Mouse (Mus musculus): ENCODE data around the gene Lamp1. TPM values are rescaled to one million over a fixed set of nuclear protein-coding genes. Genes with fewer than 3 reads are reported as not detected.

Gene Lamp1
- polyA plus RNA-seq, 1 experiment from 2014 or later, result 295 TPM

- Histone ChIP-seq H3K9me3 (no peaks in the 10 kb centered on the region), H3K4me1 (no peaks in the 10 kb centered on the region), H3K9ac (no peak overlapping the region), H3K4me3 (replicated peaks) (no peak overlapping the region), H3K27me3 (replicated peaks) (no peaks in the 10 kb centered on the region), H3K36me3 (peaks cover 87% of the 10 kb centered on the region), H3K27ac (no peak overlapping the region), H3K4me2 (no peak overlapping the region)
- no peak for ATAC-seq (ENCODE audit: insufficient read depth, low FRiP score, low read depth)
- 92% methylated on average over 5 of the region's 5 CpGs for WGBS
Observed at GRCm38 (mm10) chr8:13141681-13142080, 17.3 kb upstream of the Lamp1 start.

GRCm38 (mm10) chr8:13148476-13148875, 10.5 kb upstream of the Lamp1 start:
- Histone ChIP-seq H3K27ac (no peak overlapping the region), H3K9me3 (no peaks in the 10 kb centered on the region), H3K4me2 (no peak overlapping the region), H3K36me3 (peaks cover 41% of the 10 kb centered on the region), H3K4me1 (no peaks in the 10 kb centered on the region), H3K4me3 (replicated peaks) (no peak overlapping the region), H3K27me3 (replicated peaks) (no peaks in the 10 kb centered on the region), H3K9ac (no peak overlapping the region)
- ATAC-seq (ENCODE audit: insufficient read depth, low FRiP score, low read depth), result no peak
- WGBS, result 85% methylated on average over 2 of the region's 2 CpGs

- 93% methylated on average over 2 of the region's 2 CpGs for WGBS
- no peaks in the 10 kb centered on the region for H3K9me3 ChIP-seq
- H3K4me2 ChIP-seq, result no peak overlapping the region
- no peak overlapping the region for H3K27ac ChIP-seq
- no peaks in the 10 kb centered on the region for H3K27me3 ChIP-seq (replicated peaks)
- no peak overlapping the region for H3K9ac ChIP-seq
- H3K4me1 ChIP-seq, result no peaks in the 10 kb centered on the region
- no peak for ATAC-seq (ENCODE audit: insufficient read depth, low FRiP score, low read depth)
- peaks cover 36% of the 10 kb centered on the region for H3K36me3 ChIP-seq
- H3K4me3 ChIP-seq (replicated peaks), result no peak overlapping the region
Observed at GRCm38 (mm10) chr8:13149287-13149686, 9.7 kb upstream of the Lamp1 start.

- no peaks in the 10 kb centered on the region for H3K4me1 ChIP-seq
- H3K27ac ChIP-seq, result no peak overlapping the region
- H3K9me3 ChIP-seq, result no peaks in the 10 kb centered on the region
- peaks cover 30% of the 10 kb centered on the region for H3K36me3 ChIP-seq
- no peak overlapping the region for H3K9ac ChIP-seq
- no peak overlapping the region for H3K4me3 ChIP-seq (replicated peaks)
- 52% methylated on average over 5 of the region's 5 CpGs for WGBS
- H3K27me3 ChIP-seq (replicated peaks), result no peaks in the 10 kb centered on the region
- no peak overlapping the region for H3K4me2 ChIP-seq
- ATAC-seq (ENCODE audit: insufficient read depth, low FRiP score, low read depth), result no peak
Observed at GRCm38 (mm10) chr8:13149866-13150265, 9.1 kb upstream of the Lamp1 start.

- Histone ChIP-seq H3K9me3 (no peaks in the 10 kb centered on the region), H3K4me1 (no peaks in the 10 kb centered on the region), H3K4me3 (replicated peaks) (no peak overlapping the region), H3K4me2 (no peak overlapping the region), H3K9ac (no peak overlapping the region), H3K27ac (no peak overlapping the region), H3K27me3 (replicated peaks) (no peaks in the 10 kb centered on the region), H3K36me3 (peaks cover 20% of the 10 kb centered on the region)
- WGBS, result 87% methylated on average over 2 of the region's 2 CpGs
- no peak for ATAC-seq (ENCODE audit: insufficient read depth, low FRiP score, low read depth)
Observed at GRCm38 (mm10) chr8:13150929-13151328, 8.0 kb upstream of the Lamp1 start.

GRCm38 (mm10) chr8:13154099-13154498, 4.9 kb upstream of the Lamp1 start:
- H3K4me3 ChIP-seq (replicated peaks), result no peak overlapping the region

GRCm38 (mm10) chr8:13155358-13155757, 3.6 kb upstream of the Lamp1 start:
- Histone ChIP-seq H3K4me1 (peaks cover 10% of the 10 kb centered on the region), H3K4me2 (no peak overlapping the region), H3K9ac (no peak overlapping the region), H3K27me3 (replicated peaks) (no peaks in the 10 kb centered on the region), H3K36me3 (peaks cover 2% of the 10 kb centered on the region; the same call in 1 of the 2 replicates), H3K4me3 (replicated peaks) (no peak overlapping the region), H3K27ac (no peak overlapping the region), H3K9me3 (no peaks in the 10 kb centered on the region)
- ATAC-seq (ENCODE audit: insufficient read depth, low FRiP score, low read depth), result no peak
- 70% methylated on average over 9 of the region's 9 CpGs for WGBS

More at GRCm38 (mm10) chr8:13154099-13154498, 4.9 kb upstream of the Lamp1 start:
- H3K36me3 ChIP-seq, result peaks cover 5% of the 10 kb centered on the region; the same call in 1 of the 2 replicates
- H3K9me3 ChIP-seq, result no peaks in the 10 kb centered on the region
- H3K27ac ChIP-seq, result no peak overlapping the region
- no peaks in the 10 kb centered on the region for H3K27me3 ChIP-seq (replicated peaks)
- H3K9ac ChIP-seq, result no peak overlapping the region
- H3K4me1 ChIP-seq, result peaks cover 4% of the 10 kb centered on the region; the same call in 1 of the 2 replicates
- no peak overlapping the region for H3K4me2 ChIP-seq
- WGBS, result 77% methylated on average over 9 of the region's 9 CpGs
- ATAC-seq (ENCODE audit: insufficient read depth, low FRiP score, low read depth), result no peak

GRCm38 (mm10) chr8:13156327-13157097, 2.4 kb upstream of the Lamp1 start:
- H3K9me3 ChIP-seq, result no peaks in the 10 kb centered on the region
- no peak for ATAC-seq (ENCODE audit: insufficient read depth, low FRiP score, low read depth)
- no peak overlapping the region for H3K4me3 ChIP-seq (replicated peaks)
- no peak overlapping the region for H3K27ac ChIP-seq
- no peaks in the 10 kb centered on the region for H3K27me3 ChIP-seq (replicated peaks)
- H3K9ac ChIP-seq, result no peak overlapping the region
- 72% methylated on average over 12 of the region's 12 CpGs for WGBS
- H3K4me2 ChIP-seq, result no peak overlapping the region
- H3K4me1 ChIP-seq, result peaks cover 11% of the 10 kb centered on the region
- H3K36me3 ChIP-seq, result no peaks in the 10 kb centered on the region

- Histone ChIP-seq H3K27ac (peak overlapping the region; percentile 73), H3K9ac (peak overlapping the region; percentile 100), H3K27me3 (replicated peaks) (no peaks in the 10 kb centered on the region), H3K4me3 (replicated peaks) (peak overlapping the region; percentile 99), H3K36me3 (no peaks in the 10 kb centered on the region), H3K9me3 (no peaks in the 10 kb centered on the region), H3K4me2 (peak overlapping the region; percentile 92), H3K4me1 (peaks cover 18% of the 10 kb centered on the region)
- ATAC-seq (ENCODE audit: insufficient read depth, low FRiP score, low read depth), result peak; percentile 52
- WGBS, result 1% methylated on average over 49 of the region's 49 CpGs
Observed at GRCm38 (mm10) chr8:13159377-13159881, 468 bp downstream of the Lamp1 start.

- ATAC-seq (ENCODE audit: insufficient read depth, low FRiP score, low read depth), result no peak
- Histone ChIP-seq H3K27me3 (replicated peaks) (no peaks in the 10 kb centered on the region), H3K4me1 (peaks cover 18% of the 10 kb centered on the region), H3K4me3 (replicated peaks) (peak overlapping the region; percentile 99; the same call in 1 of the 2 replicates), H3K36me3 (no peaks in the 10 kb centered on the region), H3K9ac (no peak overlapping the region), H3K9me3 (no peaks in the 10 kb centered on the region), H3K4me2 (peak overlapping the region; percentile 92), H3K27ac (no peak overlapping the region)
- 83% methylated on average over 3 of the region's 3 CpGs for WGBS
Observed at GRCm38 (mm10) chr8:13160691-13161090, 1.7 kb downstream of the Lamp1 start.

GRCm38 (mm10) chr8:13162098-13162497, 3.1 kb downstream of the Lamp1 start:
- 80% methylated on average over 6 of the region's 6 CpGs for WGBS
- ATAC-seq (ENCODE audit: insufficient read depth, low FRiP score, low read depth), result no peak
- Histone ChIP-seq H3K4me2 (no peak overlapping the region), H3K27ac (no peak overlapping the region), H3K36me3 (0 out of 2 replicates have a peak, but pooled peaks cover 4% of the 10 kb centered on the region), H3K9me3 (no peaks in the 10 kb centered on the region), H3K9ac (no peak overlapping the region), H3K27me3 (replicated peaks) (no peaks in the 10 kb centered on the region), H3K4me3 (replicated peaks) (no peak overlapping the region), H3K4me1 (peaks cover 18% of the 10 kb centered on the region)

GRCm38 (mm10) chr8:13163563-13163962, 4.6 kb downstream of the Lamp1 start:
- H3K4me3 ChIP-seq (replicated peaks), result no peak overlapping the region
- H3K9me3 ChIP-seq, result no peaks in the 10 kb centered on the region
- H3K4me2 ChIP-seq, result no peak overlapping the region
- H3K4me1 ChIP-seq, result peaks cover 16% of the 10 kb centered on the region
- 74% methylated on average over 1 of the region's 1 CpGs for WGBS
- H3K9ac ChIP-seq, result no peak overlapping the region
- ATAC-seq (ENCODE audit: insufficient read depth, low FRiP score, low read depth), result no peak
- no peaks in the 10 kb centered on the region for H3K27me3 ChIP-seq (replicated peaks)
- H3K36me3 ChIP-seq, result peaks cover 15% of the 10 kb centered on the region
- H3K27ac ChIP-seq, result no peak overlapping the region

Measured in stomach, embryonic 15.5 days (tissue).